Mouse (Mus musculus): ENCODE results near the gene Zbtb7b.

Zbtb7b gene

DNA sequence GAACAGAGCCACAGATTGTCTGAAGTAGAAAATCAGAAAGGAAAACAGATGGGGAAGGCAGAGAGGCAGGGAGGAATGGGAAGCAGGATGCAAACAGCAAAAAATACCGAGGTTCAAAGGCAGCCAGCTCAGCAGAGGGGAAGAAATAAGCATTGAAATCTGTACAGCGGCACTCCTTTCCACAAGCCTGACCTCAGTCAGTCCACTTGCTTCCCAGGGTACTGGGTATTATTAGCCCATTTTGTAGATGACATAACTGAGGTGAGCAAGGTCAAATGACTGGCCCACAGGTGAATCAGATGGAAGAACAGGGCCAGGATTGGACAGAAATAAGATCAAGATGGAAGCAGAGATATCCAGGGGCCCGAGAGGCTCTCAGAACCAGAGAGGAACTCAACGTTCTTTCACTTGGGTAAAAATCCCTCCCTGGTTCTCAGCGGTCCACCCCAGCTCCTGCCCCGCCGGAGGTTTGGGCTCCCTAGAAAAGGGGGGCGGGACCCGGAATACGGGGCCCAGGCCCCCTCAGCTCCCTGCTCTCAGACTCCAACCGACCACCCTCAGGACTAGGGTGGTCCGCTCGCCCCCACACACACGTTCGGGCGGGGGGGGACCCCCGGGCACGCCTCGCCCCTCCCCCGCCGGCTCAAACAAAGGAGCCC, 57.4 kb downstream of the Zbtb7b start:
- in situ Hi-C loops (cut with MseI, MboI): no loop called here

DNA sequence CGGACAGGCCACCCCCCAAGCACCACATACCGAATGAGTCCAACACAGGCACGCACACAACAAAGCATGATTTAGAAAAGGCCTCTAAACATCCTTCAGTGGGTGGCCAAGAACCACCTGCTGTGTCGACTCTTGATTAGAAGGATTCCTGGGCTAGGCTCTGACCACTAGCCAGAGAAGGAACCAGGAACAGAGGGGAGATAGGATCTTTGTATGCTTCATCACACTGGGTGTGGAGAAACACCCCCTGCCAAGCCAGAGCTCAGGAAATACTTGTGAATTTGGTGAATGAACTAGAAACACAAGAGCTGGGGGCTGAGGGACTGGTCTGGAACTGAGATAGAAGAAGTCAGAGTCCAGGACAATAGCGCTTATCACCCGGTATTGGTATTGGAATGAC, 58.0 kb downstream of the Zbtb7b start:
- in situ Hi-C loops (cut with MseI, MboI): no loop called here

DNA sequence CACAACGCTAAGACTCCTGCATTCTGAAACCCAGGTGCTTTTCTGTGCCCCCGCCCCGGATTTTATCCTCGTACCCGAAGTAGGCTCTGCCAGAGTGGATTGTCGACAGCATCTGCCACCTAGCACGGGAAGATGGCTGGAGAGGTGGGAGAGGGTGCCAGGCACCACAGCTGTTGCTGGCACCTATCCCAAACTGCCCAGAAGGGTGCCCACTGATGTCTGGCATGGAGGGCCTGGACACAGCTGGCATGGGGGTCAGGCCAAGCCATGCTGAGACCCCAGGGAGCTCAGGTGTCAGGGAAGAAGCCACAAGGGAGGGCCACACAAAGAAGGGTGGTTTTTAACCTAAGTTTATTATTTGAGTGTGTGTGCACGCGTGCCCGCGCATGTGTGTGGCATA, 61.5 kb downstream of the Zbtb7b start:
- in situ Hi-C loops (cut with MseI, MboI): no loop called here

DNA sequence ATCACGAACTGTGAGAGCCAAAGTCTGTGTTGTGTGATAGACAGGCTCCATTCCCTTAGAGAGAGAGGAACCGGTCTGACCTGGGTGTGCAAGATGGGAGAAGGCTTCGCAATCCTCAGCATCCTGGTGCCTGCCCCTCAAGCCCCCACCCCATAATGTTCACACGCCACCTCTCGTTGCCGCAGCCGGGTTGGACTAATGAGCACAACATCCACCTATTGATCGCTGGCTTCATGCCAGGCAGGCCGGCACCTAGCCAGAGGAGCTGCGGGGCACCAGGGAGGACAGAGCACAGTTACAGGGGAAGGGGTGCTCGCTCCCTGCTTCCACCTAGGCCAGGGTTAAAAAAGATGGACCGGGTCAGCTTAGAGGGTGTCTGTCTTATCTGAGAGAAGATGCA, 62.1 kb downstream of the Zbtb7b start:
- in situ Hi-C loops (cut with MseI, MboI): no loop called here

DNA sequence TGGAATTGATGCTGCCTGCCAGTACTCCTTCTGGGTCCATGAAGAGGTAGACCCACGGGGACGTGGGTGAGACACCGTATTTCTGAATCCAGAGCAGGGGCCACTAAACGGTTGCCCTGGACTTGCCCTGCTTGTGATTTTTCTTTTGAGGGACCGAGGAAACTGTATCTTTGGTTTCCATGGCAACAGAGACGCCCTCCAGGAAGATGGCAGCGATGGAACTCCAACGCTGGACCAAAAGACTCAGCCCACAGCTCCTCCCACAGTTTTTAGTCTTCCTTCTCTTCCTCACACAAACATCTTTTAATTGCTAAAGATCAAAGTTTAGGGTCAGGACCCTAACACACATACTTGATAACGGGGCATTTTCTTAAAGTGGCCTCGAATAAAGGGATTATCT, 62.6 kb downstream of the Zbtb7b start:
- in situ Hi-C loops (cut with MseI, MboI): no loop called here

DNA sequence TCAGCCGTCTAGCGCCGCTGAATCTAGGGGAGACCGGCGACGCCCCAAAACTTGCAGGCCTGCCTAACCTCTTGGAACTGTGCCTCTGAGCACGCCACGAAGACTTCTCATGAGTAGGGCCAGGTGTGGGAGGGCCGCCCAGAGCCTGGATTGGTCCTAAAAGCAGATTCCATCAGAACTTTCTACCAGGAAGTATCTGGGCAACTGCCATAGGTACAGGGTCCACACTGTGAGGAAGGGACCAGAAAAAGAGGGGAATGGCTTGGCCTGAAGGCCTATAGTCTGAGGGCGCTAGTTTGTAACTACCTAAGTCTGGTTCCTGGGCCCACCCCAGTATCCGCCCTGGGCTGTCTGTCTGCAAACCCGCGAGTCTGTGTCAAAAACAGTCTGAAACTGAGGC, 63.0 kb downstream of the Zbtb7b start:
- in situ Hi-C loops (cut with MseI, MboI): no loop called here

DNA sequence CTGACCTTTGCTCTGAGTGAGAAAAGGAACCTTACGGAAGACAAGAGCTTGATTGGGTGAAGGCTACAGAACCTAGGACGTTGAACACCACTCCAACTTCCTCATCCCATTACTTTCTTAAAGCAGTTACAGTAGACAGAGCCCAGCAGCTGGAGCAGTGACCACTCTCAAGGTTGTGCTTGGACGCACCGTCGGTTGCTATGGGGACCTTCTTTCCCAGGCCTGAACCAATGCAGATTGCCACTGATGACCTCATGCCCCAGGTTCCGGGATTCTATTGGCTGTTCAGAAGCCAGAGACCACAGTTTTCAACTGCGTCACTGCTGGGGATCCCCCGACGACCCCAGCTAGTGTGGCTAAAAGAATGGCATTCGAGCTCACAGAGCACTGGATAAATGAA, 63.6 kb downstream of the Zbtb7b start:
- in situ Hi-C loops (cut with MseI, MboI): no loop called here

DNA sequence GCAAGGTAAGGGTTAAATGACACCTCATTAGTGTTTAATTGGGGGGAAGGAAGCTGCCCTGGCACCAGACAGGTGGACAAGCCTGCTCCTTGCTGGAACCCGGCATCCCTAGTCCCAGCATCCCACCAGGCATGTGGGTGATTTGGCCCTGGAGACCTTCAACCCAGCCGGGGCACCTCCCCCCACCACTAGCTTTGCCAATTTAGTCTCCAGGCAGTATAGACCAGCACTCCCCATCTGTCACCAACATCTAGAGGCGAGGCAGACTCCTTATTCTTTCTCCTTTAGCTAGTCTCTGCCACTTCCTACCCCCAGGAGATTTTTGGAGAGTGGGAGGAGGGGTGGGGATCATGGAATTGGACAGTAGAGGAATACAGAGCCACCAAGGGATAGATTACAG, 64.2 kb downstream of the Zbtb7b start:
- in situ Hi-C loops (cut with MseI, MboI): no loop called here

DNA sequence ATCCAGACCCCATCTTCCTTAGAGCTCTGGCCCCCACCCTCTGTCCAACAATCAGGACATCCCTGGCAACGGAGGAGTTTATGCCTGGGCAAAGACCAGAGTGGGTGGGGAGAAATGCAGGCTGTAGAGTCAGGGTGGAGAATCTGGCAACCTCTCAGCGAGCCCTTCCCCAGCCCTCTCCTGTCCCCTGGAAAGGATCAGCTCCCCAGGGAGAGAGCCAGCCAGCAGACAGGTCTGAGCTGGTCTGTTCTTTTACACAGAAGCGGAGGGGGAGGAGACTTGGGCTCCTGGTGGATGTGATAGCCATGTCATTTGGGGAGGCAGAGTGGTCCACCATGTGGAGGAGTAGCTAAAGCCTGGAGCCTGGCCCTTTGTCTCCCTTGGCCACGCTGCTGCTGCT, 66.0 kb downstream of the Zbtb7b start:
- in situ Hi-C loops (cut with MseI, MboI): no loop called here

Measured in mouse trophoblast stem cell (cell line).